Comparison of ENCODE assay signal across 21 mouse cellular contexts in the genomic region with DNA sequence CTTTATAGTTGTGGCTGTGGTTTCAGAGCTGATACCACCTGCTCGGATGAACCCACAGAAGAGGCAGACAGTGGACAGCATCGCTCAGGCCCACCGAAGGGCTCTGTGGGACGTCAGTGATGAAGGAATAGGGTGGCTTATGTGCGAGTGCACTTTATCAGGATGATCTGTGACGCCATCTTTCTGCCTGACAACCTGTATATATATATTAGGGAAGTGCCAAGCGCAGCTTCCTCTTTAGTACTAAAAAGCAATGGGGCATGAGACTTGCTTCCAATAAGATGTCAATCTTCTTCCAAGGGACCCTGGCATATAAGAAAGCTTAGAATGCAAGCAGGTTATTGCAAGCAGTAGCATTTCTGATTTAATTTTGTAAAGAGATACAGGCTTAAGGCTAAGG.
DNase-seq lines count a peak whose midpoint lies in the region; ATAC-seq lines count a peak whose summit lies in the region.
"Had no signal": no experiment of that assay in that cellular context is flagged by ENCODE, and none has a peak within 500 bp of the region (broad histone marks: within the 10 kb centered on the region; RNA-seq: fewer than 3 reads in every experiment).

No protein-coding gene starts in this region.

- intact Hi-C loops in heart, postnatal 25 days (cut with DNase I) = no loop called here

- peak; percentile 55 for DNase-seq in heart, adult 11 months
- DNase-seq in heart, postnatal 25 days (ENCODE audit: low spot score) = no peak
- DNase-seq in layer of hippocampus, adult 9-10 months (ENCODE audit: low spot score) = no peak
- no peak for DNase-seq in urinary bladder, postnatal 25 days (ENCODE audit: low spot score)
- DNase-seq: adrenal gland, adult 8-10 months; adrenal gland, postnatal 14 days; adrenal gland, postnatal 36 days; cerebellum, adult 11-12 months; cerebellum, adult 2 months; cerebellum, adult 9-10 months; cerebellum, postnatal 10 days; cerebellum, postnatal 25 days; embryo, embryonic 11 days had no signal

- ATAC-seq in common myeloid progenitor, adult 5-6 weeks (replicated peaks; ENCODE audit: low read depth, poor library complexity, severe bottlenecking) = 0 out of 2 replicates have a peak, but pooled peaks have one; percentile 34
- ATAC-seq in megakaryocyte, adult 5-6 weeks (ENCODE audit: poor library complexity, severe bottlenecking) = peak; percentile 56
- no peak for ATAC-seq in megakaryocyte-erythroid progenitor cell, adult 5-6 weeks (replicated peaks; ENCODE audit: low FRiP score, low TSS enrichment, poor library complexity, severe bottlenecking)
- ATAC-seq: activated CD4-positive, CD25-positive, alpha-beta regulatory T cell, adult 4 months; CD4-positive, CD25-positive, alpha-beta regulatory T cell, adult 4 months; forebrain, embryonic 14.5 days; forebrain, embryonic 16.5 days; Patski had no signal
